In genomic region chr3:121618161-121618560, GRCm38 (mm10) we compare ENCODE assay signal across 37 mouse cellular contexts. TPM values are rescaled to one million over a fixed set of nuclear protein-coding genes. Genes with fewer than 3 reads are reported as not detected.
DNase-seq lines count a peak whose midpoint lies in the region; ATAC-seq and TF ChIP-seq lines count a peak whose summit lies in the region.
"Had no signal": no experiment of that assay in that cellular context is flagged by ENCODE, and none has a peak within 500 bp of the region (broad histone marks: within the 10 kb centered on the region; RNA-seq: fewer than 3 reads in every experiment).

No protein-coding gene starts in this region.

- TF ChIP-seq EP300 in heart, postnatal 0 days (IDR thresholded peaks at IDR 0.05; ENCODE audit: low read depth): no peak
- no peak for TF ChIP-seq EP300 in lung, postnatal 0 days (IDR thresholded peaks at IDR 0.05)

- H3K9ac ChIP-seq in heart, postnatal 0 days (replicated peaks; ENCODE audit: low read depth, low read length): no peak overlapping the region
- H3K9ac ChIP-seq in lung, postnatal 0 days (replicated peaks; ENCODE audit: low read depth): no peak overlapping the region
- H3K9ac ChIP-seq: embryonic facial prominence, embryonic 13.5 days; forebrain, embryonic 13.5 days; hindbrain, embryonic 12.5 days; intestine, embryonic 15.5 days had no signal

- H3K36me3 ChIP-seq in heart, postnatal 0 days (replicated peaks; ENCODE audit: control insufficient read depth, insufficient read depth, low read length): no peaks in the 10 kb centered on the region
- H3K36me3 ChIP-seq in lung, postnatal 0 days (ENCODE audit: insufficient read depth, low read length): no peaks in the 10 kb centered on the region
- H3K36me3 ChIP-seq: embryonic facial prominence, embryonic 10.5 days; embryonic facial prominence, embryonic 13.5 days; forebrain, embryonic 10.5 days; hindbrain, embryonic 12.5 days; intestine, embryonic 15.5 days had no signal

- H3K4me3 ChIP-seq in heart, postnatal 0 days (ENCODE audit: low read depth, low read length): no peak overlapping the region
- no peak overlapping the region for H3K4me3 ChIP-seq in lung, postnatal 0 days (ENCODE audit: low read depth, low read length)
- no peak overlapping the region for H3K4me3 ChIP-seq in embryonic fibroblast, embryonic 13.5 days (ENCODE audit: insufficient read depth, low read length)
- H3K4me3 ChIP-seq: embryonic facial prominence, embryonic 10.5 days; embryonic facial prominence, embryonic 13.5 days; forebrain, embryonic 10.5 days; forebrain, embryonic 13.5 days; heart, adult 2 months; hindbrain, embryonic 12.5 days; intestine, embryonic 15.5 days had no signal

- no peaks in the 10 kb centered on the region for H3K27me3 ChIP-seq in heart, postnatal 0 days (ENCODE audit: control insufficient read depth, insufficient read depth, low read length)
- no peaks in the 10 kb centered on the region for H3K27me3 ChIP-seq in lung, postnatal 0 days (replicated peaks; ENCODE audit: insufficient read depth, low read length)
- H3K27me3 ChIP-seq: CH12.LX; embryonic facial prominence, embryonic 13.5 days; forebrain, embryonic 13.5 days; hindbrain, embryonic 12.5 days; intestine, embryonic 15.5 days had no signal

- no peak for TF ChIP-seq POLR2A in embryonic fibroblast, embryonic 13.5 days (IDR thresholded peaks at IDR 0.05; ENCODE audit: low read depth, low read length)

- peaks cover 12% of the 10 kb centered on the region for H3K4me1 ChIP-seq in heart, postnatal 0 days (ENCODE audit: control insufficient read depth, insufficient read depth)
- H3K4me1 ChIP-seq in lung, postnatal 0 days (ENCODE audit: insufficient read depth, low read depth, low read length): peaks cover 4% of the 10 kb centered on the region; the same call in 1 of the 2 replicates
- H3K4me1 ChIP-seq in embryonic fibroblast, embryonic 13.5 days (ENCODE audit: control insufficient read depth, insufficient read depth, low read length): peaks cover 15% of the 10 kb centered on the region
- H3K4me1 ChIP-seq: embryonic facial prominence, embryonic 13.5 days; forebrain, embryonic 10.5 days; forebrain, embryonic 13.5 days; hindbrain, embryonic 12.5 days; intestine, embryonic 15.5 days had no signal

- peak; percentile 55 for DNase-seq in heart, adult 11 months
- no peak for DNase-seq in heart, adult 18-20 months
- DNase-seq in heart, postnatal 0 days (ENCODE audit: low spot score): no peak
- DNase-seq in heart, adult 9 months (ENCODE audit: low spot score in 2 of 2): no peak
- no peak for DNase-seq in lung, postnatal 0 days (ENCODE audit: low spot score)
- DNase-seq in lung, postnatal 36 days: no peak
- DNase-seq in adrenal gland, adult 8-10 months: no peak
- DNase-seq: adrenal gland, adult 2 months; adrenal gland, postnatal 25 days; B cell, adult 2 months; cerebellum, adult 11-12 months; cerebellum, adult 8-10 months; cerebellum, postnatal 10 days; cerebellum, postnatal 36 days; embryo, embryonic 11 days; gastrocnemius, postnatal 10 days; heart, adult 2 months; heart, postnatal 4 days; kidney, adult 11 months; kidney, adult 8-10 months had no signal

- H3K4me2 ChIP-seq in heart, postnatal 0 days (ENCODE audit: low read depth, low read length): no peak overlapping the region
- no peak overlapping the region for H3K4me2 ChIP-seq in lung, postnatal 0 days (replicated peaks; ENCODE audit: low read depth, low read length)
- H3K4me2 ChIP-seq: embryonic facial prominence, embryonic 13.5 days; forebrain, embryonic 13.5 days; hindbrain, embryonic 12.5 days; intestine, embryonic 15.5 days had no signal

- H3K9me3 ChIP-seq in heart, postnatal 0 days (replicated peaks; ENCODE audit: control insufficient read depth, low read length): no peaks in the 10 kb centered on the region
- H3K9me3 ChIP-seq in lung, postnatal 0 days (ENCODE audit: low read length): no peaks in the 10 kb centered on the region
- H3K9me3 ChIP-seq: embryonic facial prominence, embryonic 10.5 days; embryonic facial prominence, embryonic 13.5 days; forebrain, embryonic 10.5 days; forebrain, embryonic 13.5 days; hindbrain, embryonic 12.5 days; intestine, embryonic 15.5 days had no signal

- no peak for ATAC-seq in heart, postnatal 0 days (ENCODE audit: insufficient read depth, low read depth)
- no peak for ATAC-seq in lung, postnatal 0 days
- ATAC-seq: forebrain, embryonic 13.5 days; forebrain, embryonic 16.5 days; hindbrain, embryonic 16.5 days; intestine, embryonic 15.5 days had no signal

- WGBS in heart, postnatal 0 days: 53% methylated on average over 2 of the region's 2 CpGs
- 62% methylated on average over 2 of the region's 2 CpGs for WGBS in lung, postnatal 0 days

- H3K27ac ChIP-seq in heart, postnatal 0 days (ENCODE audit: low read depth): peak overlapping the region; percentile 25; the same call in 1 of the 2 replicates
- peak overlapping the region; percentile 80 for H3K27ac ChIP-seq in lung, postnatal 0 days (ENCODE audit: low read length)
- H3K27ac ChIP-seq in embryonic fibroblast, embryonic 13.5 days (ENCODE audit: insufficient read depth, low read length): peak overlapping the region; percentile 99
- H3K27ac ChIP-seq: embryonic facial prominence, embryonic 10.5 days; embryonic facial prominence, embryonic 13.5 days; forebrain, embryonic 10.5 days; forebrain, embryonic 13.5 days; heart, adult 2 months; hindbrain, embryonic 12.5 days; intestine, embryonic 15.5 days had no signal

- TF ChIP-seq CTCF in heart, postnatal 0 days (IDR thresholded peaks at IDR 0.05; ENCODE audit: low read depth): no peak
- no peak for TF ChIP-seq CTCF in lung, postnatal 0 days (IDR thresholded peaks at IDR 0.05)
- TF ChIP-seq CTCF in embryonic fibroblast, embryonic 13.5 days (IDR thresholded peaks at IDR 0.05; ENCODE audit: borderline replicate concordance, insufficient read depth, low read length): no peak

RNA-seq across cellular contexts. Expression of gene 4930432M17Rik, which starts 52.4 kb away (rescaled TPM):
- total RNA-seq in heart, adult 18-20 months (2021): not detected
- total RNA-seq in heart, postnatal 0 days (2014; rRNA removed; ENCODE audit: low replicate concordance): not detected in 2 replicates
- polyA plus RNA-seq in heart, postnatal 0 days (2015; fragmentation: Nextera tagmentation; extraction: Ambion mirVana): not detected in 2 replicates
- polyA plus RNA-seq in lung, postnatal 0 days (2015; fragmentation: Nextera tagmentation; extraction: Ambion mirVana): not detected in 2 replicates
- not detected in 2 replicates for polyA plus RNA-seq in embryonic fibroblast, embryonic 13.5 days (2011; ENCODE audit: insufficient read length, low read depth, missing spikeins)
- not detected for total RNA-seq in adrenal gland, adult 8-10 months (2022)
- total RNA-seq: adrenal gland, adult 2 months; adrenal gland, postnatal 25 days; CH12.LX; gastrocnemius, adult 18-20 months; gastrocnemius, postnatal 10 days; gastrocnemius, postnatal 4 days; heart, adult 2 months; heart, postnatal 10 days; heart, postnatal 4 days; MEL had no signal
- polyA plus RNA-seq: adrenal gland, adult 2 months; brain, embryonic 14.5 days; cortical plate, adult 2 months; embryonic facial prominence, embryonic 10.5 days; embryonic facial prominence, embryonic 13.5 days; forebrain, embryonic 10.5 days; forebrain, embryonic 13.5 days; forebrain, embryonic 16.5 days; heart, adult 2 months; heart, embryonic 14.5 days; hindbrain, embryonic 12.5 days; hindbrain, embryonic 16.5 days; intestine, embryonic 15.5 days had no signal

Comparison
In these comparisons a context has a peak if more than half of its experiments do, and no peak if none do; other contexts are left out.
1. H3K27ac ChIP-seq: peak in every context shown above with its lines; median percentile 99 in embryonic fibroblast, embryonic 13.5 days; 80 in lung, postnatal 0 days; 25 in heart, postnatal 0 days.